Mouse (Mus musculus): Measurements from ENCODE around the gene Olfr148.

Gene Olfr148

GRCm38 (mm10) chr9:39610355-39610754, at the start of gene Olfr148:
TSS of gene Olfr148 (plus strand) at chr9:39610655.
- no peak for DNase-seq

- no peak for DNase-seq
Observed at GRCm38 (mm10) chr9:39575469-39575868, 35.0 kb upstream of the Olfr148 start, which contains the start of gene Olfr959. TSS of gene Olfr959 (minus strand) at chr9:39575569.

GRCm38 (mm10) chr9:39577050-39577449, 33.4 kb upstream of the Olfr148 start:
- no peak for DNase-seq

GRCm38 (mm10) chr9:39602536-39603332, 7.7 kb upstream of the Olfr148 start:
- no peak for DNase-seq

GRCm38 (mm10) chr9:39603333-39603845, 7.1 kb upstream of the Olfr148 start:
- DNase-seq = no peak

GRCm38 (mm10) chr9:39603999-39604453, 6.4 kb upstream of the Olfr148 start, which contains the start of gene AW551984:
TSS of gene AW551984 (minus strand) at chr9:39604403.
- no peak for DNase-seq

GRCm38 (mm10) chr9:39608497-39608896, 2.0 kb upstream of the Olfr148 start:
- no peak for DNase-seq

GRCm38 (mm10) chr9:39611953-39612352, 1.5 kb downstream of the Olfr148 start:
- no peak for DNase-seq

- no peak for DNase-seq
Observed at GRCm38 (mm10) chr9:39621073-39621472, 10.6 kb downstream of the Olfr148 start, which contains the start of gene Olfr960. TSS of gene Olfr960 (plus strand) at chr9:39621373.

GRCm38 (mm10) chr9:39623783-39624182, 13.3 kb downstream of the Olfr148 start:
- DNase-seq = no peak

- DNase-seq = no peak
Observed at GRCm38 (mm10) chr9:39624711-39625110, 14.3 kb downstream of the Olfr148 start.

- no peak for DNase-seq
Observed at GRCm38 (mm10) chr9:39629069-39629468, 18.6 kb downstream of the Olfr148 start.

GRCm38 (mm10) chr9:39633913-39634594, 23.6 kb downstream of the Olfr148 start:
- DNase-seq = no peak

- no peak for DNase-seq
Observed at GRCm38 (mm10) chr9:39644785-39645184, 34.3 kb downstream of the Olfr148 start, which contains the start of gene Olfr961. TSS of gene Olfr961 (plus strand) at chr9:39645085.

- DNase-seq = no peak
Observed at GRCm38 (mm10) chr9:39647382-39647781, 36.9 kb downstream of the Olfr148 start.

- DNase-seq = no peak
Observed at GRCm38 (mm10) chr9:39654756-39655396, 44.4 kb downstream of the Olfr148 start.
